Mouse (Mus musculus) gastrocnemius, adult 2 months (tissue): ENCODE measurements around the gene Gm572. TPM values are rescaled to one million over a fixed set of nuclear protein-coding genes. Genes with fewer than 3 reads are reported as not detected.
A peak's percentile ranks its signal among the peaks of the same experiment; 100 is the strongest.

Source experiments
- DNase-seq: peaks from one replicate; pipeline ENCODE4 v3.0.0; 2022
- H3K27ac ChIP-seq: fragments of 200-600 bp; 2 replicates; pipeline ENCODE4 v1.8.1; 2022; ENCODE audit warnings: mild to moderate bottlenecking
- H3K4me3 ChIP-seq: fragments of 200-600 bp; 2 replicates; pipeline ENCODE4 v1.8.1; 2022; ENCODE audit warnings: mild to moderate bottlenecking, moderate library complexity
- CTCF ChIP-seq: fragments of 200-600 bp; IDR thresholded peaks from 2 replicates; pipeline ENCODE4 v1.8.1; 2022; ENCODE audit warnings: antibody characterized with exemption, mild to moderate bottlenecking, moderate library complexity
- intact Hi-C: fragments of 180-260 bp; cut with DNase I; formaldehyde crosslinking; loops from one replicate; pipeline ENCODE4 v1.15.1; 2025
- total RNA-seq, 2 experiments: library from RNA; stranded (reverse); gene quantifications; 2 replicates each; pipeline ENCODE4 v1.2.3; 2021

The Gm572 gene
- total RNA-seq, 2 experiments from 2014 or later, result 6.1 to 6.8 TPM

DNA sequence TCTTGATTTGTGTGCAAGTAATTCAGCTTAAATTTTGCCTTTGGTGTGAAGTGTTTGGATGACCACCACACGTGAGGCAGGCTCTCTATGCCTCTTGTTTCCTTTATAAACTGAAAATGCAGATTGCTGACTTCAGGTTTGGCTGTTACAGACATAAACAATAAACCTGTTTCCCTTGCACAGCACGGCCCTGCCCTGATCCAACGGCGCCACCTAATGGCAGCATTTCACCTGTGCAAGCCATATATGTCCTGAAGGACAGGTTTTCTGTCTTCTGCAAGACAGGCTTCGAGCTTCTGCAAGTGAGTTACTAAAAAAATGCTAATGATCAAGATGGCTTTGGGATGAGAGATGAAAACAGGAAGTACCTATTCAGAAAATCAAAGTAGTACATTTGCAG lies 35.4 kb upstream of the Gm572 start:
- peak; percentile 92 for TF ChIP-seq CTCF
- Histone ChIP-seq H3K4me3 (no peak overlapping the region), H3K27ac (peak overlapping the region; percentile 50; the same call in 1 of the 2 replicates)
- peak; percentile 82 for DNase-seq
- intact Hi-C loops, result no loop called here

- H3K27ac ChIP-seq, result no peak overlapping the region
- no peak overlapping the region for H3K4me3 ChIP-seq
- no peak for TF ChIP-seq CTCF
- DNase-seq, result no peak
- intact Hi-C loops, result no loop called here
Measured at GRCm38 (mm10) chr4:148609805-148610204, 33.3 kb upstream of the Gm572 start.

DNA sequence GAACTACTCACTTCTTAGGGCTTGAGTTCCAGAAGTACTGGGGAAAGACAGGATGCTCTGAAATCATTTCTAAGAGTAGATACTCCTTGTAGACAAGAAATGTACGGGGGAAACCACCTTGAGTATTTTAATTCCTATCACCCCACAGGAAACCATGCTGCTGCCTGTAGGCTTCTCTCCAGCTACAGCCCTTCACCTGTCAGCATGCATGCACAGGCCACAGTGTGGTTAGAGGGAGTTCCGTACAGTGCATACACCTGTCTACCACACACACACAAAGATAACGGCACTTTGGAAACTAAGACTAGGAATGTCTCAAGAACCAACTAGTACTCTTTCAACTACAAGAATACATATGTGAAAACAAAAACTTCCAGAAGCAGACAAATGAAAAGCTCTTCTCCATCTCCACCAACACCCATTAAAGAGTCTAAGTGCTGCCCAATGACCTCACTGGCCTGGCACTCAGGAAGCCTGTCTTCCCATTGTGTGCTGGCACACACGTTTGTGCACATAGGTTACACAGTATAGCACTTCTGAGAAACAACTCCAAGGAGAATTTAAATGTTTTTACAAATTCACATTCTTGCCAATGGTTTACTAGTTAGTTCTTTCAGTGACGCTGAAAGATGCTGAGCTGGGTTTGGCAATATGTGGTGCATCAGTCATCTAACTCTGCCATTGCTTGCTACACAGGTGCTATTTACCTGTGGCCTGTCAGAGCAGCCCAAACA lies 32.3 kb upstream of the Gm572 start:
- H3K27ac ChIP-seq, result no peak overlapping the region
- no peak for DNase-seq

DNA sequence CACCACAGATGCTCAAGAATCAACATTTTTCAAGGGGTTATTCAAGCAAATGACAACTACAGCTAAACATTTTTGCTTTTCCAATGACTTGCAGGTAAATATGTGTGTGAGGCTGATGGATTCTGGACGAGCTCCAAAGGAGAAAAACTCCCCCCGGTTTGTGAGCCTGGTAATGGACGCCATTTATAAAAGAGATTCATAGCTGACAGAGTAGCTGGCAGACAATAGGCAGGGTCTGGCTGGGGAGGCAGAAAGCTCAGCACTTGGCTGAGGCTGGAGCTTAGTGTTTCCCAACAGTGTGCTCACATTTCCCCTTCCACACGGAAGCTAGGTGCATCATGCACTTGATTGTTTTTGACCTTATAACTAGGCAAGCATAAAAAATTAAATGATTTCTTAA lies 30.6 kb upstream of the Gm572 start:
- Histone ChIP-seq H3K4me3 (no peak overlapping the region), H3K27ac (peak overlapping the region; percentile 62)
- no peak for DNase-seq
- intact Hi-C loops, result no loop called here
- no peak for TF ChIP-seq CTCF

More for the DNA sequence above, 32.3 kb upstream of the Gm572 start:
- no peak overlapping the region for H3K4me3 ChIP-seq
- intact Hi-C loops, result no loop called here
- no peak for TF ChIP-seq CTCF

DNA sequence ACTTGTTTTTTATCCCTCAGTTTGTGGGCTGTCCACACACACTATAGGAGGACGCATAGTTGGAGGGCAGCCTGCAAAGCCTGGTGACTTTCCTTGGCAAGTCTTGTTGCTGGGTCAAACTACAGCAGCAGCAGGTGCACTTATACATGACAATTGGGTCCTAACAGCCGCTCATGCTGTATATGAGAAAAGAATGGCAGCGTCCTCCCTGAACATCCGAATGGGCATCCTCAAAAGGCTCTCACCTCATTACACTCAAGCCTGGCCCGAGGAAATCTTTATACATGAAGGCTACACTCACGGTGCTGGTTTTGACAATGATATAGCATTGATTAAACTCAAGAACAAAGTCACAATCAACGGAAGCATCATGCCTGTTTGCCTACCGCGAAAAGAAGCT lies 29.4 kb upstream of the Gm572 start:
- Histone ChIP-seq H3K27ac (peak overlapping the region; percentile 62; the same call in 1 of the 2 replicates), H3K4me3 (no peak overlapping the region)
- intact Hi-C loops, result no loop called here
- DNase-seq, result no peak
- TF ChIP-seq CTCF, result no peak

DNA sequence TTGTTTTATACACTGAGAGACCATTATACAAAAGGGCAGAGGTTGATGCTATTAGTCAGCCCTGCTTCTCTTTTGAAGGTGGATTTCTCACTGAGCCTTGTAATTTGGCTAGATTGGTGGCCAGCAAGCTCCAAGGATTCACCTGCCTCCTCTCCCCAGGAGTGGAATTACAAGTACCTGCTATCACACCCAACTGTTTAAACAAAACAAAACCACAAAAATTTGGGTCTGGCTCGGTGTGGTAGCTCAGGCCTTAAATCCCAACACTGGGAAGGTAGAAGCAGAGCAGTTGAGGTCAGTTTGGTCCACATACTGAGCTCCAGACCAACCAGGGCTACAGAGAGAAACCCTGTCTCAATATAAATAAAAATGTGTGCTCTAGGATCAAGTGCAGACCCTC lies 23.3 kb upstream of the Gm572 start:
- H3K27ac ChIP-seq, result no peak overlapping the region
- H3K4me3 ChIP-seq, result no peak overlapping the region
- no peak for TF ChIP-seq CTCF
- intact Hi-C loops, result no loop called here
- no peak for DNase-seq

GRCm38 (mm10) chr4:148620718-148621117 lies 22.4 kb upstream of the Gm572 start:
- intact Hi-C loops, result no loop called here
- no peak for DNase-seq
- Histone ChIP-seq H3K27ac (no peak overlapping the region), H3K4me3 (no peak overlapping the region)
- TF ChIP-seq CTCF, result no peak

GRCm38 (mm10) chr4:148622485-148622884 lies 20.6 kb upstream of the Gm572 start:
- Histone ChIP-seq H3K27ac (no peak overlapping the region), H3K4me3 (no peak overlapping the region)
- no peak for TF ChIP-seq CTCF
- DNase-seq, result no peak
- intact Hi-C loops, result no loop called here

GRCm38 (mm10) chr4:148623609-148624008 lies 19.5 kb upstream of the Gm572 start:
- intact Hi-C loops, result no loop called here
- TF ChIP-seq CTCF, result no peak
- peak overlapping the region; percentile 13 for H3K4me3 ChIP-seq

GRCm38 (mm10) chr4:148625010-148625409 lies 18.1 kb upstream of the Gm572 start:
- Histone ChIP-seq H3K4me3 (peak overlapping the region; percentile 94), H3K27ac (no peak overlapping the region)
- TF ChIP-seq CTCF, result 0 out of 2 replicates have a peak, but pooled peaks have one; percentile 11
- intact Hi-C loops, result no loop called here
- DNase-seq, result no peak

More at GRCm38 (mm10) chr4:148623609-148624008, 19.5 kb upstream of the Gm572 start:
- no peak for DNase-seq
- H3K27ac ChIP-seq, result no peak overlapping the region

- peak overlapping the region; percentile 94 for H3K4me3 ChIP-seq
- no peak for TF ChIP-seq CTCF
- DNase-seq, result peak; percentile 66
- peak overlapping the region; percentile 96 for H3K27ac ChIP-seq
- intact Hi-C loops, result no loop called here
Measured at GRCm38 (mm10) chr4:148625756-148626622, 17.1 kb upstream of the Gm572 start.

GRCm38 (mm10) chr4:148626623-148627185 lies 16.4 kb upstream of the Gm572 start, which contains the start of gene Tardbp:
Tardbp (minus strand) TSS chr4:148627019.
- TF ChIP-seq CTCF, result no peak

DNA sequence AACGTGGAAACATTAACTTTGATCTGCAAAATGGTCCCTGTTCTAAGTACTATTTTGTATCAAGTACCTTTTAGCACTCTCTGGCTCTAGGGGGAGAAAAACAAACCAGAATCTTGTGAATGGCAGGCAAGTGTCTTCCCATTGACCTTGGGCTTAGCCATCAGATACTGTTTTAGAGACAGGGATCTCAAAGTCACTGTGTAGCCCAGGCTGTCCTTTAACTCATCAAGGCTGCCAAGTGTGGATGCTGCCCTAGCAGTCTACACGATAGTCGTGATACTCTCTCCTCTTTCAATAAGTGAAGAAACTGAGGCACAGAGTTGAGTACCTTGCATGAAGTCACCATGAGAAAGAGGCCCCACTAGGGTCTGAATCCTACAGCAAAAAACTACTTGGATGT lies 15.9 kb upstream of the Gm572 start:
- Histone ChIP-seq H3K4me3 (peak overlapping the region; percentile 94), H3K27ac (peak overlapping the region; percentile 96)
- intact Hi-C loops, result no loop called here
- no peak for TF ChIP-seq CTCF
- DNase-seq, result no peak

More at GRCm38 (mm10) chr4:148626623-148627185, 16.4 kb upstream of the Gm572 start, which contains the start of gene Tardbp:
- Histone ChIP-seq H3K4me3 (peak within 1 kb of the TSS; percentile 94), H3K27ac (peak within 1 kb of the TSS; percentile 96)
- intact Hi-C loops, result no loop called here
- DNase-seq, result peak; percentile 98
